Mouse (Mus musculus) heart, postnatal 14 days (tissue): ENCODE measurements around the gene Pnpo. TPM values are rescaled to one million over a fixed set of nuclear protein-coding genes. Genes with fewer than 3 reads are reported as not detected.

Experiments used
- DNase-seq, 2 experiments: peaks; one replicate each; pipeline ENCODE4 v3.0.0; 2021 to 2022
- intact Hi-C: fragments of 180-260 bp; cut with DNase I; formaldehyde crosslinking; loops from one replicate; pipeline ENCODE4 v1.15.1; 2025
- total RNA-seq, 2 experiments: library from RNA; stranded (reverse); gene quantifications; 2 replicates each; pipeline ENCODE4 v1.2.3; 2021

Pnpo gene
- total RNA-seq, 2 experiments from 2014 or later = 14.1 to 15.0 TPM

- intact Hi-C loops = no loop called here
- DNase-seq = no peak
These were observed 29.7 kb upstream of the Pnpo start for GRCm38 (mm10) chr11:96973426-96973964.

DNA sequence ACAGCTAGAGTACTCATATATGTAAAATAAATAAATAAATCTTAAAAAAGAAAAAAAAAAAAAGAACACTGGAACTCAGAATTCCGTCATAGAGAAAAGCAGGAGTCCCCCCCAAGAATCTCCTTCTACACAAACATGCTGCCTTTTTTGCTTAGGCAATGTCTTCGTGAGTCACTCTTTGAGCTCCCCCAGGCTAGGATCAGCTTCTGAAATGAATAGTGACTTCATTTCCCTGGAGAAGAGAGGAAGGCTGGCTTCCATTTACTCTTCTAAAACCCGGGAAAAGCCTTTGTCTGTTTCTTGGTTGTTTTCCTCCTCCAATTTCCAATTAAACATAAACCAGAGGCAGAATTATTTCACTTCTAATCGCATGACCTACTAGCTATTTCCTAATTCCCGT is 29.1 kb upstream of the Pnpo start:
- no peak for DNase-seq
- intact Hi-C loops = no loop called here

GRCm38 (mm10) chr11:96970341-96970740 is 26.6 kb upstream of the Pnpo start:
- DNase-seq = no peak
- intact Hi-C loops = no loop called here

- intact Hi-C loops = no loop called here
- DNase-seq = peak; percentile 79 to 86
These were observed 26.0 kb upstream of the Pnpo start for GRCm38 (mm10) chr11:96969746-96970145.

DNA sequence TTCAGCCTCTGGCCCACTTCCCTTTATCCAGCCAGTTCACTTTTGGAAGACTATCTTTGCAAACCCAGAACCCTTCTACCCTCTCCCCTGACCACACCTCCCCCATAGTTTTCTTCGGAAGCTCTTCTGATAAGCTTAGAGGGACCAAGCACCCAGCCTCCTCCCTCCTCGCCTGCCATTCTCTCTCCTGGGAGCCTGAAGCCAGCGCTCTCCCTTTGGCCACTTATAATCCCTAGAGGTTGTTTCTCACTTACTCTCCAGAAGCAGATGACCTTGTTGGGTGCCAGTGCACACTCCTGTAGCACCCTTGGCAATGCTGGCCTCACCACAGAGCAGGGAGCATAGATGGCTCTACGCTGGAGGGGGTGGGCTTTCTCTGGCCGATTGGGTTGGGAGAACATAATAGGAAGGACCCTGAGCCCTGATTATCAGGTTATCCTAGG is 25.5 kb upstream of the Pnpo start:
- intact Hi-C loops = no loop called here

GRCm38 (mm10) chr11:96968476-96968875 is 24.7 kb upstream of the Pnpo start:
- intact Hi-C loops = no loop called here
- DNase-seq = peak; percentile 49 to 51

More for the DNA sequence above, 25.5 kb upstream of the Pnpo start:
- peak; percentile 41 to 53 for DNase-seq

- intact Hi-C loops = no loop called here
- no peak for DNase-seq
These were observed 23.9 kb upstream of the Pnpo start for GRCm38 (mm10) chr11:96967544-96968269.

DNA sequence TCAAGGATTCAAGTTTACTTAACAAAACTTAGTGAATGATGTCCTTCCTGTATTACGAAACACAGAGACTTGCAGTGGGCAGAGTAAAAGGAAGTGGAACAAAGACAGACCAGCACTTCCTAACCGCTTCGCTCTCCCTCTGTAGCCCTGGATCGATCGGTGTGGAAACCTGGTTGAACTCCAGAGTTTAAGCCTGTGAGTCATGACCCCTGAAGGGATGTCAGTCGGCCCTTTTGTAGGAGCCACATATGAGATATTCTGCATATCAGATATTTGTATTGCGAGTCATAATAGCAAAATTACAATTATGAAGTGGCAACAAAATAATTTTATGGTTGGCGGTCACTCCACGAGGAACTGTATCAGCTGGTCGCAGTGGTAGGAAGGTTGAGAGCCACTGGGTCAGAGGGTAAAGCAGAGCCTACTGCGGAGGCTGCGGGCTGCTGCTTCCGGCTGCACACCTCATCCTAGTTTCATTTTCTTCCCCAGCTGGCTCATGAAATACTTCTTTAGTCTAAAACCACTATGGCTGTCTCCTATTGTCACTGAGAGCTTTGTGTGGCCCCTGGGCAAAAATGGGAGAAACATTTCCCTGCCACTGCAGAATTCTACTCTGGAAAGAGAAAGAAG is 23.2 kb upstream of the Pnpo start:
- intact Hi-C loops = no loop called here

DNA sequence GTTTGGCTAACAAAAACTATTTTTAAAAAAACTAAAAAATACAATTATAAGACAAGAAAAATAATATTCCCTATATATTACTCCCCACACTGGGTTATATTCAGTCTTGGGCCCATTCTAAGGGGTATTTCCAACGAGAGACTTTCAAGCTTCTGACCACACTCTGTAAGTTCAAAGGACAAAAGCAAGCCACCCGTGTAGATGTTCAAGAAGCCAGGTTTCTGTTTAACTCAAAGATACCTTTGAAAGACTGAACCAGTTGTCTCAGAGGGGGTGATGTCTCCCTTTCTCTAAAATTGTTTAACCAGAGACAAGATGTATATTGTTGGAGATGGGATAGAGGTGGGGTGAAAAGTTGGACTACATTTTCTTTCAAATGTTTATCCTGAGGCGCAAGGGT is 22.4 kb upstream of the Pnpo start:
- no peak for DNase-seq
- intact Hi-C loops = no loop called here

More for the DNA sequence above, 23.2 kb upstream of the Pnpo start:
- no peak for DNase-seq

DNA sequence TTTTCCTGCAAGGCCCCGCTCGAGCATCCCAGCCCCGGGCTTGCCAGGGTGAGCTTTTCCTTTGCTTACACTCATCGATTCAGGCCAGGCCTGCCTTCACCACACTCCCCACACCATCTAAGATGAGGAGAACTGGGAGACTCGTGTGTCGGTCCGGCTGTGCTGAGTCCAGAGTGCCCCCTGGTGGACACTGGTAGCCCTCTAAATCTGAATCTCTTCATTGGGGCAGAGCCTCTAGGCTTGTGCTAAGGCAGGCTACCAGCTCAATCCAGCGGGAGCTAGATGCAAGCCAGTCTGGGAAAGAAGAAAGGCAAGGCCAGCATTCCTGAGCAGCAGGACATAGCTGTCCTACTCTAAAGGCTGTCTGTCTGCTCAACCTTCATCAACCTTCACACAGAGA is 19.8 kb upstream of the Pnpo start:
- peak; percentile 90 to 94 for DNase-seq
- intact Hi-C loops = loop anchor here (5.0 kb wide), 1 partner anchor 96 kb away; no protein-coding TSS in a partner anchor

- intact Hi-C loops = no loop called here
- DNase-seq = no peak
These were observed 13.4 kb upstream of the Pnpo start for GRCm38 (mm10) chr11:96957061-96957805.

DNA sequence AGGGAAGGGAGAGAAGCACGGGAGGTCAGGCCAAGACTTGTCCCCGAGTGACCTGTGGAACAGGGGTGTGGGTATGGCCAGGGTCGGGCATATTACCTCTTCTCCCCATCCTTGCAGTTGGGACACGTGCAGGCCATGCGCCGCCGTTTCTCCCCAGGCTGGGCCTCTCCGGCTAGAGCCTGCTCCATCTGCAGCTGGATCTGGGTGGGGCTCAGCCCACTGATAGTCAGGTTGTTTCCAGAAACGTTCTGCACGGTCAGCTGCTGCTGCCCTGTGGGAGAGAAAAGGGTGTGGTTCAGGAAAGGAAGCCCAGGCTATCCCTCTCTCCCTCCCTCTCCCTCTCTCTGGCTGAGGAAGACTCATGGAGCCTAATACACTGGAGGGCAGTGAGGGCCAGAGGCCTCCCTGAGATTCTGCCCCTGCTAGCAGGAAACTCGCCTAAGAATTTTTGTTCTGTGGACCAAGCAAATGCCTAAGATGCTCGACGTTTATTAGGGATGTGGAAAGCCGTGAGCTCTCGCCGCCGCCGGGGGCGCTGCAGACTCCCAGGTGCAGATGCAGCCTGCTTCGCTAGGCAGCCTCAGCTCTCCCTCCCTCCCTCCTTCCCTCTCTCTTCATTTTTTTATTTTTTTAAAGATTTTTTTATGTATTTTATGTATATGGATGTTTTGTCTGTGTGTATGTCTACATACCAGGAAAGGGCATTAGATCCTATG is 12.4 kb upstream of the Pnpo start:
- intact Hi-C loops = no loop called here
- DNase-seq = no peak

DNA sequence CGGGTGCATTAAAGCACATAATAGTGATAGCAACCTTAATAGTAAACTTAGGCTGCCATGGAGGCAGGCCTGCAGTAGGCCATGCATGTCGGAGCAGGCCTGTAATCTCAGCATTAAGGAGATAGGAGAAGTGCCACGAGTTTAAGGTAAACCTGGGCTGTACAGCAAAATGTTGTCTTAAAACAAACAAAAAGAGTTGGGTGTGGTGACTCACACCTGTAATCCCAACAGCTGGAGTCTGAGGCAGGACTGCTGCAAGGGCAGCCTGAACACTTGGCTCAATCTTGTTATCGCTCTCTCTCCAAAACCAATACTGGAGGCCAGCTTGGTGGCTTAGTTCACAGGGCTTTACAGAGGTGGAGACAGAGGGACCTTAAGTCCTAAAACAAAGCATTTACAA is 11.3 kb upstream of the Pnpo start:
- intact Hi-C loops = no loop called here
- DNase-seq = no peak

GRCm38 (mm10) chr11:96952896-96953295 is 9.1 kb upstream of the Pnpo start:
- intact Hi-C loops = no loop called here
- no peak for DNase-seq

DNA sequence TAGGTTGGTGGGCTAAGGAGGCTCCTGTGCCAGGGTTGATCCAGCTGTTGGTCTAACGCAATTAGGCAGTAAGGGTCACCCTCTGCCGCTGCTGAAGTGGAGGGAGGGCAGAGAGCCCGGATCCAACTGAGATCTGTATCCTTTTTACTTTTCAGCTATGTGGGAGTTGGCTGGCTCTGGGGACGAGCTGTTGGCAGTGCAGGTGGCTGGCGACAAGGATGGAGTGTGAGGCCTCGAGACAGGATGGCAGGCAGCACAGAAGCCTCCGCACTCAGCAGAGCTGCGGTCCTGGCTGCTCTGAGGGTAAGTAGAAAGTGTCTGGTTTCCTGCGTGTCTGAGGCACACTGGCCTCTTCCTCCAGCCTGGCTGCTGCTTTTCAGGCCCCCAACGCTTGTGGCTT is 8.6 kb upstream of the Pnpo start:
- DNase-seq = no peak
- intact Hi-C loops = no loop called here

DNA sequence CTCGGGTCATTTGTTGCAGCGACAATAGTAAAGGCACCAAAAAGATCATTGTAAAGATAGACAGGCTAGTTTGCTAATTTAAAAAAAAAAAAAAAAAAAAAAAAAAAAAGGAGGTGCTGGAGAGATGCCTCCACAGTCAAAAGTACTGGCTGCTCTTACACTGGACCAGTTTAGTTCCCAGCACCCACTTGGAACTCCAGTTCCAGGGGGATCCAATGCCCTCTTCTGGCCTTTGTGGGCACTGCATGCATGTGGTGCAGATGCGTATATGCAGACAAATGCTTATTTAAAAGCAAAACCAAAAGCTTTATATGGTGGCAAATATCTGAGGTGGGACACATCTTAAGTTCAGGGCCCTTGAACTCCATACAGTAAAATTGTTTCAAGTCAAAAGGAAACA is 7.0 kb upstream of the Pnpo start:
- no peak for DNase-seq
- intact Hi-C loops = no loop called here

DNA sequence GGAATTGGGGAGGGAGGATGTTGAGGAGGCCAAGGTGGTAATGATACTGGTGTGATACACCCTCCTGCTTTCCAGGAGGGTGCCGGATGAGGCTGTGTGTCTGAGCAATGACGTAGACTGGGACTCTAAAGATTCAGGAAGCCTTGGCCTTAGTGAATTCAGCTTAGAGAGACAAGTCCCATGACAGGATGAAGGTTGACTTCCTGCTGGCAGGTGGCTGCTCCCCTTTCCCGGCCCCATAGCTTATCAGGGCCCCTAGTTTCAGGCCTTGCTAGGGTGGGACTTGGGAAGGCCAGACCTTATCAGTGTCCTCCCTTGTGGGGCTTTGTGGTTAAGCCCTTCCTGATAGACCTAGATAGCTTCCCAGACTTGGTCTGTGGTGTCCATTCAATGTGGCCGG is 4.1 kb upstream of the Pnpo start:
- intact Hi-C loops = no loop called here

GRCm38 (mm10) chr11:96946498-96946897 is 2.7 kb upstream of the Pnpo start:
- DNase-seq = no peak
- intact Hi-C loops = no loop called here

More for the DNA sequence above, 4.1 kb upstream of the Pnpo start:
- no peak for DNase-seq

DNA sequence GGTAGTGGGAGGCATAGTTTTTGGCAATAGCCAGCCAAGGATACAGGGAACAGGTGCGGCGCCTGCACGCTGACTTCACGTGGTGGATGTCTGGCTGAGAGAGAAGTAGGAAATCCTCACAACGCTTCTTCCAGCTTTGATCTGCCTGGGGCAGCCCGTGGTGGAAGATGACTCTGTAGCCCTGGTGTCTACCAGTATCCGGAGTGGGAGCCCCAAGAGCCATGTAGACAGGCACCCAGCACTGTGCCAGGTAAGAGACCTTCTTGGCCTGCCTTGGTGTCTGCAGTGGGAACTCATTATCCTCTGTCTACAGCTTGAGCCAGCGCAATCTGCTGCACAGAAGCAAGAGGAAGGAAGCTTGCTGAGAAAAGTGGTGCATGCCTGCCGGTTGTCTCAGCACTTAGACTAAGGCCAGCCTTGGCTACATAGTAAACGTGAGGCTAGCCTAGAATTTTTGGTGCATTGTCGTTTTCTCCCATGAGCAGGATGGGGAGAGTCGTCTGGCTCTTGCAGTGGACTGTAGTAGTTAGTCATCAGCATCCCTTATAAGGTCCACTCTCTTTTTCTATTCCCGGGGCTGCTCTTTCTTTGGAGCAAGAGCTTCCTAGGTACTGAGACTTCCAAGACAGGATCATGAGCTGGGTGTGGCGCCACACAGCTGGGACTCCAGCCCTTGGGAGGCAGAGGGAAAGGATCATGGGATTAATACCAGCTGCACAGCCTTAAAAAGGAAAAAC is 1.2 kb upstream of the Pnpo start:
- intact Hi-C loops = no loop called here
- no peak for DNase-seq
